Mouse (Mus musculus) 416B (cell line): ENCODE measurements at regions not wholly inside any gene's neighbourhood (a gene's known extent, or its start where the extent isn't known, plus 50 kb on each side); places are given as distances from the start of the nearest gene placed in this dataset.

Source experiments
- DNase-seq: peaks from one replicate; pipeline ENCODE4 v3.0.0; 2011; ENCODE audit warnings: low read depth

GRCm38 (mm10) chr13:71506777-71507176 lies 456.7 kb downstream of the Irx1 start:
- DNase-seq, result no peak

GRCm38 (mm10) chr13:71489773-71490172 lies 473.8 kb downstream of the Irx1 start:
- DNase-seq, result no peak

- no peak for DNase-seq
These were observed 482.3 kb downstream of the Irx1 start for GRCm38 (mm10) chr13:71481205-71481604.

- DNase-seq, result no peak
These were observed 502.0 kb downstream of the Irx1 start for GRCm38 (mm10) chr13:71461552-71461951.

GRCm38 (mm10) chr13:71460607-71461006 lies 502.9 kb downstream of the Irx1 start:
- DNase-seq, result no peak

- no peak for DNase-seq
These were observed 503.4 kb downstream of the Irx1 start for GRCm38 (mm10) chr13:71460097-71460496.

DNA sequence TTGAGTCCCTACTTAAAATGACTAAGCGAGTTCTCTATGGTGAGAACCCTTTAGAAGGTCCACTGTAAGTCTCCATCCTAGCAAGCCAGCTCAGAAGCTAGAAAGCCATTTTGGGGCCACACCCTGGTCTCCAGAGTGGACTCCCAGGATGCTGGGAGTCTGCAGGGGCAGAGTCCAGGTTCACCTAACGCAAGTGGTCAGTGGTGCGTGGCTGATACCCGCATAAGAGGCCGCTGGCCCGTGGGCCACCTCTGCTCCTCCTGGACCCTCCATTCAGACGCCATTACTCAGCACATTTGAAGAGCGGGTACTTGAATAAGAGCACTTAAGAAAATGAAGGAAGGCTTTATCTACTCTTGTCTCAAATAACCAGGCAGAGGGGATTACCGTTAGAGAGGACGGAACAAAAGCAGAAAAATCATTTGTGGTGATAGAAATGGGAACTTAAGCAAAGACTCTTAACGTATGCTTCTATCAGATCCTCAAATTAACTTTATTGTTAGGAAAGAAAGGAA lies 504.4 kb downstream of the Irx1 start:
- no peak for DNase-seq

DNA sequence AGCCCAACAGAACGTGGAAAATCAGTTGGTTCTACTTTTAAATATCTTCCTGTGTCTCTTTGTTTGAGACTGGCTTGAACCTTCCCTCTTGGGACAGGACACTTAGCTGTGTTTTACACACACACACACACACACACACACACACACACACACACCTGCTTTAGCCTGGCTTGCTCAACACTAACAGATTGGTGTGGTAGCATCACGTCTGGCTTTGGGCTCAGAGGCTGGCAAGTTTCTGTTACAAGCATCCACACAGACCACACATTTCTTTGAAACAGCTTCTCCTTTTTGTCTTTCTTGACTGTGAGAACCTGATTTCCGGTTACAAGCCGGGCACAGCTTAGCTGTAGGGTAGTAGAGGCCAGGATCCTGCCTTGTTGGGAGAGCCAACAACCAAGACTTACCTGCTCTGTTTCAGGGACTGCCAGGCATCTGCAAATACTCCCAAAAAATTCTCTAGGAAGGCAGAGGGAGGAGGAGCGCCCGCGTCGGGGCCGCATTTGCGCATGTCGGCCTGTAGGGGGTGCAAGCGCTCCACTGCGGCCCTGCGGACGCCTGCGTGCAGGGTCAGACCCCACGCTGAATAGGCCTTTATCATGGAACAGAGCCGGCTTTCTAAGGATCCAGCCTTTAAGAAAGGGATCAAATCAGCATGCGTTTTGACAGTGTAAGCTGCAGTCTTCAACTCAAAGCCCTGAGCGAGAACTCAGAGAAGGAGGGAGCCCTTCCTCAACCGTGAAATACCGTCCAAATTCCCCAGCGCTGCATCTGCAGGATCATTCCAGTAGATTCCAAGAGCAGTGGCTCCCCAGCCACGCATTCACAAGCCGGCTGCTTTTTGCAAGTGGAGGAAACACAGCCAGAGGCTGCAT lies 505.2 kb downstream of the Irx1 start:
- DNase-seq, result no peak

GRCm38 (mm10) chr13:71457550-71457949 lies 506.0 kb downstream of the Irx1 start:
- no peak for DNase-seq

GRCm38 (mm10) chr13:71452258-71452657 lies 511.3 kb downstream of the Irx1 start:
- DNase-seq, result no peak

- no peak for DNase-seq
These were observed 525.9 kb downstream of the Irx1 start for GRCm38 (mm10) chr13:71437601-71438099.

GRCm38 (mm10) chr13:71403654-71404560 lies 559.6 kb downstream of the Irx1 start:
- no peak for DNase-seq

DNA sequence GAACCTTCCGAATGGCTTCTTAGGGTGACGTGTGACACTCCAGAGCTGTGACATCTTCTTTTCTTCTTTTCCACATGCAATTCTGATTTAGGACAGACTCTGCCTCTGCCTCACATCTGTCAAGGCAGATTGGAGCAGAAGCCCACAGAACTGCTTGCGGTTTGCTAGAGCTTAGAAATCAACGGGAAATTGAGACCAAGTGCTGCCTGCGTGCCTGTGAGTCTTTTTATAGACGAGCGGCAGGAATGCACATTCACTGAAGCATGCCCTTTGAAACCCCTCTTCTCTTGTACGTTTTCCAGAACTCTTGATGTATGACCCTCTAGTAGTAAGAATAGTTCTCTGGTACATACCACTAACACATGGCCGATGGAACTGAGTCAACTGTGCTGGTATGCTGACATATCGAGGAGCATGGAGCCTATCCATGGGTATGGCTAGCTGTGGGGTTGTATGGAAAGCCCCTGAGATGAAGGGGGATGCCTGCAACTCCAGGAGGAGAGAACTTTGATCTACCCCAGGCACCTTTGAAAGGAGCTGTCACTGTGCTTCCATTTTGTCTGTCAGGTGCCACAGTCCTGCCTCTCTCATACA lies 552.2 kb upstream of the Adamts16 start:
- no peak for DNase-seq

GRCm38 (mm10) chr13:71378641-71379040 lies 537.0 kb upstream of the Adamts16 start:
- no peak for DNase-seq

DNA sequence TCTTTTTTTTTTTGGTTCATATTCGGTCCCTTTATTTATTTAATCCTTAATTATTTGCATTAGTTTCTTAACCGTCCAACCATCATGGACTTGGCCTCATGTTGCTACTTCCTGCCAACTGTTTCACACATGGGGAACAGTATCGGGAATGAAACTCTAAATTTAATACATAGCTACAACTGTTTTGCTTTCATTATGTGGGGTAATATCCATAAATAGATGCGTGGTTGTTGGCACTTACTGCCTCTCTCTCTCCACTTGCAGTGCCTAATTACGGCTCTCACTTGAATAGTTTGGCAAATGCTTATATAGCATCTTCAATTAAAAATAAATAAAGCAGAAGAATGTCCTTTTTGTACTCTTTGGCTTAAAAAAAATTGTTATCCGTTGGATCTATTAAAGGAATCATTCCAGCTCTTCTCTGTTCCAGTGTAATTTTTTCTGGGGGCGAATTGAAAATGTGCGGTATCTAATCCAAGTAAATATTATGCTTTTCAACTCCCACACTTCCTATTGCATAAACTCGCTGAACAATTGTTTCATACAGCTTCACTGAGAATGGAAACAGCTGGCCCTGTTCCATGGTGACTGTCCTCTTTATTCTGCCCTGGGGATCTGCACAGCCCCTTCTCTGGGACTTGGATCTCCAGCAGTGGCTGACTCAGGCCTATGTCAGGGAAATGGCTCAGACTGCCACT lies 534.4 kb upstream of the Adamts16 start:
- no peak for DNase-seq

GRCm38 (mm10) chr13:71372701-71373685 lies 531.4 kb upstream of the Adamts16 start:
- DNase-seq, result no peak

GRCm38 (mm10) chr13:71369832-71370231 lies 528.2 kb upstream of the Adamts16 start:
- DNase-seq, result no peak

- DNase-seq, result no peak
These were observed 523.6 kb upstream of the Adamts16 start for GRCm38 (mm10) chr13:71365261-71365660.

DNA sequence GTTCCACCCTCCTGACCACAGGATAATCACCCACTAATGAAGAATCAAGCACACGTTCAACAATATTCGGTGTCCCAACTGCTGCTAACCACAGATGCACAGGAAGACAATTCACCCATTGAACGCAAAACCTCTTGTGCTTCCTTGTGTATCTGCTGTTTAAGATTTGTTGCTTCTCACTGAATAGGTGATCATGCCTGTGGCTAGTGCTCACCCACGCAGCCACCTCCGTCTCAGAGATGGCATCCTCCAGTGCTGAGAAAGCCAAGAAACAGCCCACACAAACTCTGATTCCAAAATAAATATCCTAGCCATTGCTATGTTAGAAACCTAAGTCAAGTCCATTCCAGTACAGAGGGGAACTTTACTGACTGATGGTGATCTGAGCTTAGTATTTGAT lies 520.7 kb upstream of the Adamts16 start:
- no peak for DNase-seq

DNA sequence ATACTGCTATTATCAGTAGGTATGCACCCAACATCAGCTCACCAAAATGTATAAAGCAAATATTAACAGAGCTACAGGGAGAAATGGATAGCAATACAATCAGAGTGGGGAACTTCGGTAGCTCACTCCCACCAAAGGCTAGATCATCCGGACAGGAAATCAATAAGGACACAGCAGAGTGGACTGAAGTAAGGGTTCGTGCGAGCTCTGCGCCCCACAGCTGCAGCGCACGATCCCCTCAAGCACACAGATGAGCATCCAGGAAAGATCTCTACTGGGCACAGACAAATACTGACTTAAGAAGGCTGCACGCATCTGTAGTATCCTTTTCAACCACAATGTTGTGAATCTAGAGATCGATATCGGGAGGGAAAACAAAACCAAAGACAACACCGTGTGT lies 517.5 kb upstream of the Adamts16 start:
- DNase-seq, result no peak
